Mouse (Mus musculus) liver, embryonic 12.5 days (tissue): ENCODE results near the gene Tm9sf4. TPM values are rescaled to one million over a fixed set of nuclear protein-coding genes. Genes with fewer than 3 reads are reported as not detected.

Source experiments
- ATAC-seq: fragments of 200-750 bp; cut with Nextera tagmentation; 2 replicates; pipeline ENCODE4 v1.8.0; 2017; ENCODE audit warnings: moderate number of reproducible peaks, mild to moderate bottlenecking, moderate library complexity
- H3K27ac ChIP-seq: fragments of 300-500 bp; sonication (generic); 2 replicates; pipeline ENCODE4 v1.5.1; 2016; ENCODE audit warnings: mild to moderate bottlenecking
- H3K27me3 ChIP-seq: fragments of 300-500 bp; sonication (generic); replicated peaks from 2 replicates; pipeline ENCODE4 v1.6.1; 2016; ENCODE audit warnings: mild to moderate bottlenecking, moderate library complexity
- H3K36me3 ChIP-seq: fragments of 300-500 bp; sonication (generic); 2 replicates; pipeline ENCODE4 v1.6.1; 2016; ENCODE audit warnings: mild to moderate bottlenecking, moderate library complexity
- H3K4me1 ChIP-seq: fragments of 300-500 bp; sonication (generic); 2 replicates; pipeline ENCODE4 v1.6.1; 2016
- H3K4me2 ChIP-seq: fragments of 300-500 bp; sonication (generic); 2 replicates; pipeline ENCODE4 v1.6.1; 2016; ENCODE audit warnings: mild to moderate bottlenecking, moderate library complexity
- H3K4me3 ChIP-seq: fragments of 300-500 bp; sonication (generic); 2 replicates; pipeline ENCODE4 v1.5.1; 2016; ENCODE audit warnings: mild to moderate bottlenecking, moderate library complexity
- H3K9ac ChIP-seq: fragments of 300-500 bp; sonication (generic); 2 replicates; pipeline ENCODE4 v1.6.1; 2016; ENCODE audit warnings: mild to moderate bottlenecking, moderate library complexity
- H3K9me3 ChIP-seq: fragments of 300-500 bp; sonication (generic); replicated peaks from 2 replicates; pipeline ENCODE4 v1.6.1; 2016; ENCODE audit warnings: mild to moderate bottlenecking, moderate library complexity
- WGBS: fragments of 180-500 bp; shearing (Covaris S2); methylation state at CpG from one replicate; pipeline ENCODE4 v1.1.7; 2016; ENCODE audit not compliant: insufficient replicate concordance; 5-methylcytosine and 5-hydroxymethylcytosine counted together
- polyA plus RNA-seq: library from polyadenylated mRNA; unstranded; fragments of >200 nt; fragmentation: Nextera tagmentation; extraction: Ambion mirVana; gene quantifications from 2 replicates; pipeline ENCODE4 v1.2.1, GENCODE M21; 2016

The Tm9sf4 gene
- polyA plus RNA-seq, result 43.4 and 44.8 TPM in 2 replicates

- peak; percentile 88 for ATAC-seq
- Histone ChIP-seq H3K9ac (peak within 1 kb of the TSS; percentile 83), H3K4me3 (peak within 1 kb of the TSS; percentile 76), H3K4me1 (peaks cover 33% of the 10 kb centered on the region), H3K9me3 (no peaks in the 10 kb centered on the region), H3K27ac (peak within 1 kb of the TSS; percentile 82), H3K4me2 (peak within 1 kb of the TSS; percentile 92), H3K36me3 (peaks cover 17% of the 10 kb centered on the region), H3K27me3 (no peaks in the 10 kb centered on the region)
- WGBS, result 8% methylated on average over 34 of the region's 34 CpGs
These were observed at the start of gene Tm9sf4 for GRCm38 (mm10) chr2:153160844-153161683. Gene Tm9sf4, plus strand, starts transcription at chr2:153161303.

- Histone ChIP-seq H3K36me3 (no peaks in the 10 kb centered on the region), H3K9ac (no peak overlapping the region), H3K27me3 (peaks cover 19% of the 10 kb centered on the region), H3K4me1 (no peaks in the 10 kb centered on the region), H3K9me3 (no peaks in the 10 kb centered on the region), H3K27ac (no peak overlapping the region), H3K4me2 (no peak overlapping the region), H3K4me3 (no peak overlapping the region)
- WGBS, result 26% methylated on average over 4 of the region's 4 CpGs
- ATAC-seq, result no peak
These were observed 45.4 kb upstream of the Tm9sf4 start for GRCm38 (mm10) chr2:153115679-153116081.

GRCm38 (mm10) chr2:153117051-153117486 lies 44.0 kb upstream of the Tm9sf4 start:
- H3K9me3 ChIP-seq, result no peaks in the 10 kb centered on the region
- H3K9ac ChIP-seq, result no peak overlapping the region
- ATAC-seq, result no peak
- H3K36me3 ChIP-seq, result no peaks in the 10 kb centered on the region
- no peak overlapping the region for H3K4me3 ChIP-seq
- 28% methylated on average over 7 of the region's 7 CpGs for WGBS
- no peaks in the 10 kb centered on the region for H3K4me1 ChIP-seq
- H3K4me2 ChIP-seq, result no peak overlapping the region
- H3K27me3 ChIP-seq, result 0 out of 2 replicates have a peak, but pooled peaks cover 9% of the 10 kb centered on the region
- no peak overlapping the region for H3K27ac ChIP-seq

- Histone ChIP-seq H3K9ac (no peak overlapping the region), H3K27ac (no peak overlapping the region), H3K9me3 (no peaks in the 10 kb centered on the region), H3K4me2 (no peak overlapping the region), H3K4me1 (no peaks in the 10 kb centered on the region), H3K4me3 (no peak overlapping the region), H3K36me3 (no peaks in the 10 kb centered on the region), H3K27me3 (0 out of 2 replicates have a peak, but pooled peaks cover 2% of the 10 kb centered on the region)
- no peak for ATAC-seq
- 70% methylated on average over 6 of the region's 6 CpGs for WGBS
These were observed 41.6 kb upstream of the Tm9sf4 start for GRCm38 (mm10) chr2:153119488-153119887.

GRCm38 (mm10) chr2:153120126-153120525 lies 41.0 kb upstream of the Tm9sf4 start:
- Histone ChIP-seq H3K27ac (no peak overlapping the region), H3K9me3 (no peaks in the 10 kb centered on the region), H3K36me3 (no peaks in the 10 kb centered on the region), H3K4me3 (no peak overlapping the region), H3K4me2 (no peak overlapping the region), H3K27me3 (0 out of 2 replicates have a peak, but pooled peaks cover 3% of the 10 kb centered on the region), H3K4me1 (no peaks in the 10 kb centered on the region), H3K9ac (no peak overlapping the region)
- WGBS, result 33% methylated on average over 8 of the region's 8 CpGs
- ATAC-seq, result no peak

GRCm38 (mm10) chr2:153121821-153122615 lies 39.1 kb upstream of the Tm9sf4 start:
- H3K36me3 ChIP-seq, result no peaks in the 10 kb centered on the region
- H3K4me3 ChIP-seq, result no peak overlapping the region
- WGBS, result 59% methylated on average over 8 of the region's 8 CpGs
- no peak for ATAC-seq
- no peaks in the 10 kb centered on the region for H3K9me3 ChIP-seq
- H3K4me1 ChIP-seq, result no peaks in the 10 kb centered on the region
- H3K27me3 ChIP-seq, result 0 out of 2 replicates have a peak, but pooled peaks cover 6% of the 10 kb centered on the region
- H3K9ac ChIP-seq, result no peak overlapping the region
- no peak overlapping the region for H3K27ac ChIP-seq
- no peak overlapping the region for H3K4me2 ChIP-seq

- no peaks in the 10 kb centered on the region for H3K9me3 ChIP-seq
- 0 out of 2 replicates have a peak, but pooled peaks cover 6% of the 10 kb centered on the region for H3K27me3 ChIP-seq
- H3K27ac ChIP-seq, result no peak overlapping the region
- no peaks in the 10 kb centered on the region for H3K4me1 ChIP-seq
- H3K4me2 ChIP-seq, result no peak overlapping the region
- no peaks in the 10 kb centered on the region for H3K36me3 ChIP-seq
- no peak for ATAC-seq
- no peak overlapping the region for H3K9ac ChIP-seq
- H3K4me3 ChIP-seq, result no peak overlapping the region
- 66% methylated on average over 7 of the region's 7 CpGs for WGBS
These were observed 38.4 kb upstream of the Tm9sf4 start for GRCm38 (mm10) chr2:153122701-153123100.

GRCm38 (mm10) chr2:153125875-153126274 lies 35.2 kb upstream of the Tm9sf4 start:
- Histone ChIP-seq H3K4me1 (no peaks in the 10 kb centered on the region), H3K27ac (no peak overlapping the region), H3K4me2 (no peak overlapping the region), H3K36me3 (no peaks in the 10 kb centered on the region), H3K9ac (no peak overlapping the region), H3K27me3 (peaks cover 6% of the 10 kb centered on the region; the same call in 1 of the 2 replicates), H3K4me3 (no peak overlapping the region), H3K9me3 (no peaks in the 10 kb centered on the region)
- 38% methylated on average over 5 of the region's 5 CpGs for WGBS
- ATAC-seq, result no peak

GRCm38 (mm10) chr2:153131019-153131418 lies 30.1 kb upstream of the Tm9sf4 start:
- no peak overlapping the region for H3K27ac ChIP-seq
- H3K4me2 ChIP-seq, result no peak overlapping the region
- no peak for ATAC-seq
- H3K27me3 ChIP-seq, result peaks cover 6% of the 10 kb centered on the region; the same call in 1 of the 2 replicates
- H3K9me3 ChIP-seq, result no peaks in the 10 kb centered on the region
- H3K4me1 ChIP-seq, result no peaks in the 10 kb centered on the region
- H3K36me3 ChIP-seq, result no peaks in the 10 kb centered on the region
- WGBS, result 17% methylated on average over 6 of the region's 6 CpGs
- no peak overlapping the region for H3K4me3 ChIP-seq
- no peak overlapping the region for H3K9ac ChIP-seq

- ATAC-seq, result no peak
- H3K9ac ChIP-seq, result no peak overlapping the region
- WGBS, result 23% methylated on average over 5 of the region's 5 CpGs
- no peak overlapping the region for H3K4me3 ChIP-seq
- peaks cover 9% of the 10 kb centered on the region; the same call in 1 of the 2 replicates for H3K27me3 ChIP-seq
- H3K27ac ChIP-seq, result no peak overlapping the region
- no peaks in the 10 kb centered on the region for H3K9me3 ChIP-seq
- no peak overlapping the region for H3K4me2 ChIP-seq
- H3K36me3 ChIP-seq, result no peaks in the 10 kb centered on the region
- no peaks in the 10 kb centered on the region for H3K4me1 ChIP-seq
These were observed 26.9 kb upstream of the Tm9sf4 start for GRCm38 (mm10) chr2:153134237-153134636.

GRCm38 (mm10) chr2:153136211-153136610 lies 24.9 kb upstream of the Tm9sf4 start:
- Histone ChIP-seq H3K4me2 (no peak overlapping the region), H3K36me3 (no peaks in the 10 kb centered on the region), H3K9ac (no peak overlapping the region), H3K4me3 (no peak overlapping the region), H3K27ac (no peak overlapping the region), H3K4me1 (no peaks in the 10 kb centered on the region), H3K9me3 (no peaks in the 10 kb centered on the region), H3K27me3 (peaks cover 9% of the 10 kb centered on the region; the same call in 1 of the 2 replicates)
- 71% methylated on average over 4 of the region's 4 CpGs for WGBS
- no peak for ATAC-seq

GRCm38 (mm10) chr2:153139158-153139557 lies 21.9 kb upstream of the Tm9sf4 start:
- Histone ChIP-seq H3K27ac (no peak overlapping the region), H3K9ac (no peak overlapping the region), H3K4me1 (no peaks in the 10 kb centered on the region), H3K36me3 (no peaks in the 10 kb centered on the region), H3K9me3 (no peaks in the 10 kb centered on the region), H3K4me2 (no peak overlapping the region), H3K27me3 (peaks cover 11% of the 10 kb centered on the region; the same call in 1 of the 2 replicates), H3K4me3 (no peak overlapping the region)
- ATAC-seq, result no peak
- 65% methylated on average over 7 of the region's 7 CpGs for WGBS
